Mouse (Mus musculus): ENCODE measurements around the gene Gpr26. TPM values are rescaled to one million over a fixed set of nuclear protein-coding genes. Genes with fewer than 3 reads are reported as not detected.

Gene Gpr26
- not detected for total RNA-seq (2021)

DNA sequence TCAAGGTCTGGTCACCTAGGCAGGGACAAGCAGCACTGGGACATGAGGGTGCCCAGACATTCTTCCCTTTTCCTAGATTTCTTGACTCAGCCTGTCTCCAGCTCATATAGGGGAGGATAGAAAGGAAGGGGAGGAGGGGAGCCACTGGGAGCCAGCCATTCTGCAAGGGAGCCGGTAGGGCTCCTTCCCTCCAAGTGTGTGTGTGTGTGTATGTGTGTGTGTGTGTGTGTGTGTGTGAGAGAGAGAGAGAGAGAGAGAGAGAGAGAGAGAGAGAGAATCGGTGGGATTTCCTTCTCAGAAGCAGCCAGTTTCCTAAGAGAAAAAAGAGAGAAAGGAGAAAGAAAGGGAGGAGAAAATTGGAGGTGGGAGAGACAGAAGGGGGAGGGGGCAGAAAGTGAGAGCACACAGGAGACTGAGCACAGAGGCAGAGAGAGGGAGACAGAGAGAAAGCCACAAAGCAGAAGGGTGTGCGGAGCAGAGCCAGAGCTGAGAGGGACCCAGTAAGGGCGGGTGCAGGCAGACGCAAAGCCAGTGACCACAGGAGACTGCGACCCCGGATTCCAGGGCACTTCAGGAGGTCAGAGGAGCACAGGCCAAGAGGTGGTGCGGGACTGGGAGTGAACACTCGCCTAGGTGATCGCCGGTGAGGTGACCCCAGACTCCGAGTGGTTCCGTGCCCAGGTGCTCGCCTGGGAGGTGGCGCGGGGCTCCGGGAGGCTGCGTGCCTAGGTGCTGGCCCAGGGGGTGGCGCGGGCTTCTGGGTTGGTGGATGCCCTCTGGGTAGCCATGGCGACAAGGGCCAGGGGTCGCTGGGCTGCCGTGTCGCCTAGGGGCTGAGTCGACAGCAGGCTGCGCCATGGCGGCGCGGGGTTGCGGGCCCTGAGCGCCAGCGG, at the start of gene Gpr26:
Gene Gpr26, plus strand, starts transcription at position 438 of the 893 bp plus-strand sequence.
- DNase-seq: peak; percentile 5

DNA sequence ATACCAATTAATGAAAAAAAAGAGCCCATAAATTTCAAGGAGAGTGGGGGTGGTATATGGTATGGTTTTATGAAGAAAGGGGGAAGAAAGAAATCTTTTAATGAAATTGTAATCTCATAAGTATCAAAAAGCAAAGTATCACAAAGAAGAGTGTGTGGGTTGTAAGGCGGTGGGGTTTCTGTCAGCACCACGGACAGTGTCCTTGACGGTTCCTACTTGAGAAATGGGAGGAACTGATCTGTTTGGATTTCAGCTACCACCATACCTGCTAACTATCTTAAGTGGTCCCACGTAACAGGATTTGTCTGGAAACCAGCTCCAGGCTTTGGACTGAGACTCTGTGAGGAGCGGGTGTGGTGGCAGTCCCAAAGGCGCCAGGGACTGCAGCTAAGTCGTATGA, 48.9 kb upstream of the Gpr26 start:
- DNase-seq: peak; percentile 5

DNA sequence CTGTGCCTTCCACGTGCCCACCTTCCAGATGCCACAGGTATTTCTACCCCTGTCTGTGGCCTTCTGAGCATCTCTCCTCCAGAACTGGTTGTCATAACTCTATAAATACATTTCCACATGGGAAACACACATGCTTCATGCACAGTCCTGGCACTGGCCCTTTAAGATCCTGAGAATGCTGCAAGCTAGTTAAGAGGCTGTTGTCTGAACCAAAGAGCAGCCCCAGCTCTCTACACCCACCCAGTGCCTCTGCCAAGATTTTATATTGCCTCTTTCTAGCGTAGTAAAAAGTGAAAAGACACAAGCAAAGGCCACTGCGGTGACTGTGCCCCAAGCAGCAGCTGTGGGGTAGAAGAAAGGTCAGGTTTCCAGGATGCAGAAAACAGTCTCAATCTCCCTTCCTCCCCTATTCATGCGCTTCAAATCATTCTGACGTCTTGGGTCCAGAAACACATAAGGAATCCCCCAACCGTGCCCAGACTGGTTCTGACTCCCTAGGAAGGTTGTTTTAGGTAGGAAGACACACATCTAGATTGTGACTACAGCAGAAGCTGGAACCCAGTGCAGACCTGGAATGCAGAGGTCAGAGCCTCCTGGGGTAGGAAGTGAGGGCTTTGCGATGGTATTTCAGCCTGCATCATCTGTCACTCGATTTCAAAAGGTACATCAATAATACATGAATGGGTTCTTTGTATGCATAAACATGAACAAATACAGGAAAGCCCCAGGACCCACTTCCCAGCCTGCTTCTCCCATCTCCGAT, 38.8 kb upstream of the Gpr26 start:
- no peak for DNase-seq

DNA sequence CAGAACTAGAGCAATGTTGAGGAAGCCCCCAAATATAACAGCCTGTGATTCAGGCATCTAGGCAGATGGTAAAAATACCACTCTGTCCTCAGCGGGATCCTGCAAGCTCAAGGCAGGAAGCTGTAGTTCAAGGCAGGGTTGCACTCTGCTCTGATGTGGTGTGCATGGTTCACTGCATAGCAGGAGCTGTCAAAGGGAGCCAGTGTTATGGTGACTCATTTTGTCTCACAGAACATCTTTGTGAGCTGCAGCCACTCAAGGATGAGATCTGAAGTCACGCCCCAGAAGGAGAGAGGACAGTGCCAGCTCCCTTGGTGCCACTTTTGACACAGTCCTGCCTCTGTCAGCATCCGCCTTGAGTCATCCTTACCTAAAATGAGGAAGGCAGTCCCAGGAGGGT, 28.6 kb upstream of the Gpr26 start:
- no peak for DNase-seq

DNA sequence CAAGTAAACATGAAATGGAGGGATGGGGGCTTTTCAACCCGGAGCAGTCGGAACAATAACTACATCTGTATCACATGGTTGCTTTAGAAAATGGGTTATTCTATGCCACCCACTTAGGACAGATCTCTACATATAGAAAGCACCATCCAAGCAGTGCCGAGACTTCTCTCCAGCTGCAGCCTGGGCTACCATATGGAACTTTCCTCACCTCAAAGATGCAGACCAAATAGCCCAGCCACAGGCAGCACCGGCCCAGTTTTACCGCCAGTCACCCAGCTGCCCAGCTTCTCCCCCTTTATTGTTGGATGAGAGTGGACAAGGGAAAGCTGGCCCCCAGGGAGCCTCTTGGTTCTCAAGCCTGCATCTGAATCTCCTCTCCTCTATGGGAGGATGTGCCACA, 15.1 kb upstream of the Gpr26 start:
- DNase-seq: no peak

DNA sequence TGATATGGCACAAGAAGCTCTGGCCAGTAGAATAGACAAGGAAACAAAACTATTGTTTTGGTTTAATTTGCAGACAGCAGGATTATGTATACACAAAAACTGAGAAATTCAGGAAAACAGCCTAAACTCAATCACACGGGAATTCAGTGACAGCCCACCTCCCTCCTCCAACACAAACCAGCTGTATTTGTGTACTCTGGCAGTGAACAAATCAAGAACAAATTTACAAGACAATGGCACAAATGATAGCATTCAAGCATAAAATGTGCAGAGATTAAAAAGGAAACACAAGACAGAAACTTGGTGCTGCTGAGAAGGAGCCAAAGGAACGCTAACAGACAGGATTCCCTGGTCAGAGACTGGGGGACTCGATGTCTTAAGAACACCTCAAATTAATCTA, 12.9 kb upstream of the Gpr26 start:
- DNase-seq: no peak

DNA sequence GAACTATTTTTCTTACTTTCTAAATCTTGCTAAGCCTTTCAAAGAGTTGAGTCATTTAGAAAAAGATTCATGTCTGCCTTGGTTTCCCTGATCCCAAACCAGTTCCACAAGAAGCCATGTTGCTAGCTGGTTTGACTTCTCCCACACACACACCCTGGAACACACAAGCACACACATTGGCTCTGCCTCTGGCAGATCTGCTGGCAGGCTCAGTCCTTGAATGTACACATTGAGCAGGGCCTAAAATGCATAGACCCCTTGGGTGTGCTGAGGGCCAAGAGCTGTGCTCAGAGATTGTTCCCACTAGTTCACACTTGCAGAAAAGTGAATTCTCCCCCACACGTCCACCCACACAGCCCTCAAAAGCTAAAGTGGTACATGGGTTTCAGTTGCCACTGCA, 7.6 kb upstream of the Gpr26 start:
- DNase-seq: no peak

DNA sequence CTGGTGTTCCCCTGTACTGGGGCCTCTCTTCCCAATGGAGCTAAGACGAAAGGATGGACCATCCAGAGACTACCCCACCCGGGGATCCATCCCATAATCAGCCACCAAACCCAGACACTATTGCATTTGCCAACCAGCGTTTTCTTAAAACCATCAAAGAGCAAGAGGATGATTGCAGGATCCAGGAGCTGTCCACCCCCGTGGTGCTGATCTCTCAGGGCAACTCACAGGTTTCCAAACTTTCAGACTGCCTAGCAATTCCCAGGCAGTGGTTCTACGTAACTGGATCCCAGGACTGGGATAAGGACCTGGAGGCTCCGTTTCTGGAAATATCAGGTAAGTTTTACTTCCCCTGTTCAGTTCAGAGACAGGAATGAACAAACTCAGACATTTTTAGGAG, 5.7 kb upstream of the Gpr26 start:
- peak; percentile 73 for DNase-seq

DNA sequence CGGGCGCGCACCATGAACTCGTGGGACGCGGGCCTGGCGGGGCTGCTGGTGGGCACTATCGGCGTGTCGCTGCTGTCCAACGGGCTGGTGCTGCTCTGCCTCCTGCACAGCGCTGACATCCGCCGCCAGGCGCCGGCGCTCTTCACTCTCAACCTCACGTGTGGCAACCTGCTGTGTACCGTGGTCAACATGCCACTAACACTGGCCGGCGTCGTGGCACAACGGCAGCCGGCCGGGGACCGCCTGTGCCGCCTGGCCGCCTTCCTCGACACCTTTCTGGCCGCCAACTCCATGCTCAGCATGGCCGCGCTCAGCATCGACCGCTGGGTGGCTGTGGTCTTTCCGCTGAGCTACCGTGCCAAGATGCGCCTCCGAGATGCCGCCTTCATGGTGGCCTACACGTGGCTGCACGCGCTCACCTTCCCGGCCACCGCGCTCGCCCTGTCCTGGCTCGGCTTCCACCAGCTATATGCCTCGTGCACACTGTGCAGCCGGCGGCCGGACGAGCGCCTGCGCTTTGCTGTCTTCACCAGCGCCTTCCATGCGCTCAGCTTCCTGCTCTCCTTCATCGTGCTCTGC, 745 bp downstream of the Gpr26 start:
- no peak for DNase-seq

DNA sequence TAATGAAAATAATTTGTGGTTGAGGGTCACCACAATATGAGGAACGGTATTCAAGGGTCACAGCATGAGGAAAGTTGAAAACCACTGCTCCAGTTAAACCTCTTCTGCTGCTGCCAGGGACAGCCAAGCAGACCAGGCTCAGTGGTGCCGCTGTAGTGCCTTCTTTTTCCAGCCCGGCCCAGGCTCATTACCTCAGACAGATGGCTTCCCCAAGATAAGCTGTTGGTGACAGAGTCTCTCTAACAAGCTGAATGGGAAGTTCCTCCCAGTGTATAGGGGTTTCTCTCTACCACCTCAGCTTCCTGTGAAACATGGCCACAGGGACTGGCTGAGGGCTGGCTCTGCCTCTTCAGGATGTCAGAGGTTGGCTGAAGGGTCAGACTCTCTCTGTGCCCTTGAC, 4.0 kb downstream of the Gpr26 start:
- DNase-seq: no peak

DNA sequence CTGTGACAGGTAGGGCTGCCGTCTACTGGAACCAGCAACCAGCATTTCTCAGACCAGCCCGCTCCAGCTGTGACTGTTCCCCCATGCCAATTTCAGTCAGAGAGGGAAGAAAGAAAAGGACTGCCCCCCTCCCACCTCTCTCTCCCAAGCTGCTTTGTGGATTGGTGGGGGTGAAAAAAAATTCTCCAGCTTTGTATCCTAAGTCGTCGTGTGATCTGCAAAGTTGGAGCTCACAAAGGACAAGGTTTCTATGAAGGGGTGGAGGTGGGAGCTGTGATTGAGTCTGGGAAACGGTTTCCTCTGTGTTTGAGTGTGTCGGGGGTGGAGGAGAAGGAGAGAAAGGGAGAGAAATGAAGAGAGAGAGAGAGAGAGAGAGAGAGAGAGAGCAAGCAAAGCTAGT, 9.6 kb downstream of the Gpr26 start:
- no peak for DNase-seq

DNA sequence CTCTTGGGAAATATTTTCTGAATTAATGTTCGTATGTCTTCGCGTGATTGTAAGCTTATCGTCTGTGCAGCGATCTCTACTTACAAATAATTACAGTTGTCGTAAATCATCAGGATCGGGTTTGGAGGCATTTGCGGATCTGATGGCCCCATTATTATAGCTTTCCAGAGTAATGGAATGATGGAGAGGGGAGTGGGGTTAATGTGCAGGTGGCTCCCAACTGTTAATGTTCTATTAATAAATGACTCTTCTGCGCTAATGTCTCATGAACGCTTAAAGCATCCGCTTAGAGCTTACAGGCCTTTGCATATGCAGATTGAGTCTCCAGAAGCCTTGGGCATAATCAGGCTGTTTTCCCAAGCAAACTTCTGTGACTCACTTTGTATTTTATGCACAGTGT, 12.3 kb downstream of the Gpr26 start:
- no peak for DNase-seq

DNA sequence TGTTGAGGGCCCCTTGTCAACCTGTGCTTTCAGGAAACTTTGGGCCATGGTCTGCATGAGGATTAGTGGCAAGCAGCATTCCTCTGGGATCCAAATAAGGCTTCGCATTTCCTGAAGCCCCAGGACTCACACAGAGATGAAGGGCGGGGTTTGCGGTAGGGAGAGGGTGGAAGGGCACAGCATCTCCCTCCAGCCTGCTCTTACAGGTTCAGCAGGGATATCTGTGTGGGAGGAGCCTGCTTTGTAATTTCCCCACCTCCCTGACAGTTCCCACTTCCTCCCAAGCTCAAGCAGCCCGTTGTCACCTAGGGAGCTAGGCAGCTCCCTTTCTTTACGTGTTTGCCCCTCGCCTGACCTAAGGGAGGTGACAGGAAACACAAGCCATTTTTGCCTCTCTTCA, 22.8 kb downstream of the Gpr26 start:
- DNase-seq: no peak

DNA sequence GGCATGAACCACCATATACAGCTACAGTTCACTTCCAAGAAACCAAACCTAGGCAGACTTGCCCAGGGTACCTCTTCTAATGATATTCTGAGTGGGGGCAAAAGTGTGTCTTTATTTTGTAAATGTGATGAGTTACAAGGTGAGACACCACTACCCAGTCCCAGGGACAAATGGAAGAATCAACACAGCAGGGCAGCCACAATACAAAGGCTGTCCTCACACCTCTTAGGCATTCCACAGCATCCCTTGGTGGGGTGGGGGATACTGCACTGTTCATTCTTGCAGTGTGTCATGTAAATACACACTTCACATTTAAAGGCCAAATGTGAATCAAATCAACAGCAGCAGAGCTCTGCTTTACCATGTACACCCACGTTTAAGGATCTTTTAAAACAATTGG, 26.0 kb downstream of the Gpr26 start:
- no peak for DNase-seq

DNA sequence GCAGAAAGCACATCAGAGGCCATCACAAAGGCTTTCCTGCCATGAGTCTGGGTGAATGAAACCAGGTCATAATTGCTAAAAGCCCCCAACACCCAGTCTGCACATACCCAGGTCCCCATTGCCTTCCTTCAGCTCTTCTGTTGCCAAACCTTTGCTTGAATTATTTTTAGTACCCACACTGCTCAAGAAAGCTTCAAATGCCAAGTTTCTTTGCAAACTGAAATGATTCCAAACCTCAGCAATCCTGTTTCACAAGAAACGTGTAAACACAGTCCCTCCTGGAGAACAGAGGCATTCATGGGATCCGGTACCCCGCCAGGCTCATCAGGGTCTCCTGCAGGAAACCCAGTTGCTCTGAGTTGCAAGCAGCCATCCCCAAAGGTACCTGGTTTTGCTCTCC, 26.6 kb downstream of the Gpr26 start:
- no peak for DNase-seq

DNA sequence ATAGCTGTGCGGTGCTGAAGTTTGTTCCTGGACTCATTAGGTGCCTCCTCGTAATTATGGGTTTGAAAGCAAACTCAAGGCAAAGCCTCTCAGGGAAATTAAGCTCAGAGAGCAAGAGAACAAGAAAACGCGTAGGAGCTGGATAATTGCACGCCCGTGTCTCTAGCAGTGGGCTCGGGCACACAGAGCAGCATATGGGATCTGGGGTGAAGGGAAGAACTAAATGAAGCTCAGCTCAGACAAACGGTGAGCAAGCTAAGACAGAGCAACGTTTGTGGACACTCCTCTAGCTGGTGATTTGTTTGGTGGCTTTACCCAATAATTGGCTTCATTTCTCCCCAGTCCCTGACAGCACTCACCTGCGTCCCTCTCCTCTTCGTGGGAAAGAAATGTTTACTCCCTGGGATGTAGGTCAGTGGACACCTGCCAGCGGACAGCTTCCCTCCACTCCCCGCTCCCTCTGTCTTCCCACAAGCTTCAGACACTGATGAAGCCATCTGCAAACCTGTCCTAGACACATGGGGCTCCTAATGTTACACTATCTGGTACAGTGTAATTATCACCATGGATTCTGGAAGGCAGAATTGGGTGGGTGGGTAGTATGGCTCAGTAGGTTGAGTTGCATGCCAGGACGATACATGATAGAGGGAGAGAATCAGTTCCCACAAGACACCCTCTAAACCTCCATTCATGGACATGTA, 39.9 kb downstream of the Gpr26 start:
- DNase-seq: no peak

DNA sequence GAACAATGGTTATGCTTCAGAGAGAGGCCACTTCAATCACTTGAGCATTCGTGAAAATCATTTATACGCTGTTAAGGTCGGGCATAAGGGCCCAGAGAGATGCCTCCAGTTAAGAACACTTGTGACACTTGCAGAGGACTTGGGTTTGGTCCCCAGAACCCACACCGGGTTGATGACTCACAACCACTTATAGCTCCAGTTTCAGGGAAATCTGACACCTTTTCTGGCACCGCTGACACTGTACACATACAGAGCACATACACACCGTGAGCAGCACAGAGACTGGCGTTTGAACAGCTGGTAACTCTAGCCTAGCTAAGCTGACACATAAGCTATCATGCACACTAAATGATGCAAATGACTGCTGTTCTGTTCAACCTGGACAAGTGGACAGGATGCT, 42.7 kb downstream of the Gpr26 start:
- DNase-seq: no peak

DNA sequence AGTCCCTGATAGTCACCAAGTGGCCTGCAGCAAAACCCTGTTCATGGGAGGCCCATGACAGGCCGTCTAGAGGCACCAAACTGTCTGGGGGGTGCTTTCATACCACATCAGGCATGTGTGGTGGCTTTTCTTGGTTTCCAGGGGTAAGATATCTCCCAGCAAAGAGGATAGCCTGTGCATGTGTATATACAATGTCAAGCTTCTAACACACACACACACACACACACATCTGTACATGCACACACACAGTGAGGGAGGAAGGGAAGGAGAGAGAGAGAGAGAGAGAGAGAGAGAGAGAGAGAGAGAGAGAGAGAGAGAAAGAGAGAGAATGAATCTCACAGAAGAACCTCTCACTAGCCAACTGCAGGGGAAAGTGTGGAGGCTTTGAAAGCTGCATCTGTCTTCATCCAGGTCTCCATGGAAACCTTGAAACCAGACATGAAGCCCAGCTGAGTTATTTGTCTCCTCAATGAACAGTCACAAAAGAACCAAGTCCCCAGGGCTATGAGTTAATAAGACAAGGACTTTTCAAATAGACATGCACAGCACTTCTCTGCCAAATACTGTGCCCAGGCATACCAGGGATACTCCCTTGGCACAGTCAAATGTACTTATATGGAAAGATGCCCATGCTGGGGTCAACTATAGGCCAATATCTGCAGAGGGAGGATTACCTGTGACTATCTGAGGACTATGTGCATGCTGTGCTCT, 46.9 kb downstream of the Gpr26 start:
- no peak for DNase-seq

DNA sequence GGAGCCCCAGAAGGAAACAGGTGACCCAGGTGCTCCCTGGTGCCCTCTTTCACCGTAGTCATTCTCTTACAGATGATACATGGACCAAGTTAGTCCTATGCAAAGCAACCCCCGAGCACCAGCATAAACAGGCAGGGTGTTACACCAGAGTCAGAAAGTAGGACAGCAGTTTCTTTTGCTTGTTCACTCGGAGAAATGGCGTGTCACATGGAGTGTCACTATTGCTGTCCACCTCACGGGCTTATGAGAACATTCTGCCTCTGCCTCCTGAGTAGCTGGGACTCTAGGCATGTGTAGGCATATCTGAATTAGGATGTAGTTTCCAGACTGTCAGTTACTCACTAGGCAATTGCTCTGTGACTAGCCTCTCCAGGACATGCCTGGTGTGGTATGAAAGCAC, 47.7 kb downstream of the Gpr26 start:
- DNase-seq: no peak

DNA sequence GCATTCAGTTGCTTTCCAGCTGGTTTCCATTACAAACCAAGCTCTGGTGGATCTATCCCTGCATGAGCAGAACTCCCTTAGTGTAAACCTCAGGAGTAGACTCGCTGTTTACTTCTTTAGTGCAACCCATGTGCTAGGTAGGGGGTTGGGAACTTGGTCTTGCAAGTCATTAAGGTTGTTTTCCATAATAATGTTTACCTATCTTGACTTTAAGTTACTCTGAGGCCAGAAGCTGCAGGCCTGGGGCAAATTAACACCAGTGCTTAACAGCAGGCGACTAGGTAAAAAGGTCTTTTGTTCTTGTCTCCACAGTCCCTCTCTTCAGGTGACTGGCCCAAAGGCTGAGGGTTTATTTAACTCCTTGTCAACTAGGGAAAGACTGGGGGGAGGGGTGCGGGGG, 48.9 kb downstream of the Gpr26 start:
- DNase-seq: no peak

DNA sequence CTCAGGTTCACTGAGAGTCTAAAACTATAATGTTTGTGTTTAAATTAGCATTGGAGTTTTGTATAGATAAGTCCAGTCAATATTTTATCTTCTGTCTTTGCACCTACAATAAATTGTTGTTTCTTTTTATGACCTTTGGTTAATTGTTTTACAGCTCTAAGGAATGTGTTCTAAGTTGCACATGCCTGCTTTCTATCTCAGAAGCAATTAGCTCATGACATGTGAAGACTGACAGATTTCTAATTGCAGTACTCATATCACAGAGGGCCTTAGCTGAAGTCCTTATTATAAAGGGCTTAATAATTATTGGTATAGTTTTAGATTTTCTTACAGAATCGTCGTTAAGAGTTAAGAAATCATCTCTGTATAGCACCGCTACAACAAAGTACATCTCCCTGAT, 49.7 kb downstream of the Gpr26 start:
- DNase-seq: no peak

DNA sequence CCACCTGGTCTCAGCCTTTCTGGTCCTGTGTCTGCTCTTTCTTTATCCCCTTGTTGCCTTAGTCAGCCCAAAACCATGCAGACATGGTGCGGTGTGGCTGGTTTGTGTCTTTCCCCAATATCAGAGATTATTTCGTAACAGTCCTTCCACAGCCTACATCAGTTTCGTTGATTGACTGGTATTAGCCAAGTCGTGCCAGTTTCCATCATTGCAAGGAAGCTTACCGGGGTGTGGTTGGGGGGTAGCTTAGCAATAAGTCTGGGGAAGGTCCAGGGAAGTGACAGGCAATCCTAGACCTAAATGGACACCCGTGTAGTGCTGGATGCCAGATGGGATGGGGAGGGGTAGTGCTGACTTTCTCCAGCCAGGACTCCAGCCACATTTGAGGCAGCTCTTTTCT, 59.3 kb downstream of the Gpr26 start:
- DNase-seq: no peak
